Mouse (Mus musculus) embryonic fibroblast, embryonic 13.5 days (primary cell): Measurements from ENCODE around the gene Camta1. TPM values are rescaled to one million over a fixed set of nuclear protein-coding genes. Genes with fewer than 3 reads are reported as not detected.

Experiments
- H3K27ac ChIP-seq: 2 replicates; pipeline ENCODE4 v1.5.1; 2012; ENCODE audit warnings: low read length, control low read depth, inconsistent platforms; ENCODE audit not compliant: insufficient read depth
- H3K4me1 ChIP-seq: 2 replicates; pipeline ENCODE4 v1.6.1; 2011; ENCODE audit warnings: low read length; ENCODE audit not compliant: control insufficient read depth, insufficient read depth
- H3K4me3 ChIP-seq: 2 replicates; pipeline ENCODE4 v1.5.1; 2011; ENCODE audit warnings: mild to moderate bottlenecking, control low read depth, low read length; ENCODE audit not compliant: insufficient read depth
- CTCF ChIP-seq: IDR thresholded peaks from 2 replicates; pipeline ENCODE4 v1.5.1; 2011; ENCODE audit warnings: mild to moderate bottlenecking, control low read depth, low read length, moderate library complexity, borderline replicate concordance; ENCODE audit not compliant: insufficient read depth
- POLR2A ChIP-seq: IDR thresholded peaks from 2 replicates; pipeline ENCODE4 v1.6.1; 2011; ENCODE audit warnings: low read depth, mild to moderate bottlenecking, control low read depth, low read length, moderate library complexity
- polyA plus RNA-seq: library from polyadenylated mRNA; stranded (reverse); fragments of >200 nt; gene quantifications from 2 replicates; pipeline ENCODE4 v1.2.4, GENCODE M21; 2011; ENCODE audit warnings: low read depth; ENCODE audit not compliant: missing spikeins, insufficient read length

Gene Camta1
- polyA plus RNA-seq, 1 experiment = 53.4 TPM

- H3K4me1 ChIP-seq = no peaks in the 10 kb centered on the region
- no peak overlapping the region for H3K4me3 ChIP-seq
- TF ChIP-seq POLR2A (no peak), CTCF (no peak)
- no peak overlapping the region for H3K27ac ChIP-seq
Measured at GRCm38 (mm10) chr4:151224017-151224416, 637.7 kb downstream of the Camta1 start.

GRCm38 (mm10) chr4:151223263-151223996, 638.2 kb downstream of the Camta1 start:
- H3K4me1 ChIP-seq = no peaks in the 10 kb centered on the region
- TF ChIP-seq CTCF (no peak), POLR2A (no peak)
- H3K4me3 ChIP-seq = no peak overlapping the region
- H3K27ac ChIP-seq = no peak overlapping the region

- Histone ChIP-seq H3K27ac (no peak overlapping the region), H3K4me1 (no peaks in the 10 kb centered on the region), H3K4me3 (no peak overlapping the region)
- TF ChIP-seq POLR2A = no peak
- TF ChIP-seq CTCF = no peak
Measured at GRCm38 (mm10) chr4:151222635-151223034, 639.0 kb downstream of the Camta1 start.

- no peak overlapping the region for H3K27ac ChIP-seq
- no peaks in the 10 kb centered on the region for H3K4me1 ChIP-seq
- H3K4me3 ChIP-seq = no peak overlapping the region
- TF ChIP-seq CTCF = no peak
Measured at GRCm38 (mm10) chr4:151216553-151217292, 645.0 kb downstream of the Camta1 start.

GRCm38 (mm10) chr4:151215866-151216265, 645.8 kb downstream of the Camta1 start:
- no peak for TF ChIP-seq POLR2A
- TF ChIP-seq CTCF = no peak
- Histone ChIP-seq H3K27ac (no peak overlapping the region), H3K4me3 (no peak overlapping the region), H3K4me1 (no peaks in the 10 kb centered on the region)

GRCm38 (mm10) chr4:151215179-151215578, 646.5 kb downstream of the Camta1 start:
- H3K4me1 ChIP-seq = no peaks in the 10 kb centered on the region
- H3K4me3 ChIP-seq = no peak overlapping the region
- no peak for TF ChIP-seq POLR2A
- TF ChIP-seq CTCF = no peak; the same call in 1 of the 2 replicates
- no peak overlapping the region for H3K27ac ChIP-seq

GRCm38 (mm10) chr4:151213475-151213874, 648.2 kb downstream of the Camta1 start:
- H3K4me3 ChIP-seq = no peak overlapping the region
- TF ChIP-seq CTCF (no peak), POLR2A (no peak)
- no peak overlapping the region for H3K27ac ChIP-seq
- no peaks in the 10 kb centered on the region for H3K4me1 ChIP-seq

GRCm38 (mm10) chr4:151211992-151212391, 649.7 kb downstream of the Camta1 start:
- H3K27ac ChIP-seq = no peak overlapping the region
- no peaks in the 10 kb centered on the region for H3K4me1 ChIP-seq
- H3K4me3 ChIP-seq = no peak overlapping the region
- TF ChIP-seq POLR2A = no peak
- no peak for TF ChIP-seq CTCF

- Histone ChIP-seq H3K4me1 (no peaks in the 10 kb centered on the region), H3K4me3 (no peak overlapping the region), H3K27ac (no peak overlapping the region)
- TF ChIP-seq CTCF (no peak), POLR2A (no peak)
Measured at GRCm38 (mm10) chr4:151207566-151207965, 654.1 kb downstream of the Camta1 start.

GRCm38 (mm10) chr4:151202891-151203290, 658.8 kb downstream of the Camta1 start:
- no peak for TF ChIP-seq CTCF
- no peak for TF ChIP-seq POLR2A
- Histone ChIP-seq H3K27ac (no peak overlapping the region), H3K4me1 (no peaks in the 10 kb centered on the region), H3K4me3 (no peak overlapping the region)
